Mouse (Mus musculus): Measurements from ENCODE around the gene Cxcr1.

GRCm38 (mm10) chr1:74197726-74198470, 3.5 kb upstream of the Cxcr1 start:
- TF ChIP-seq CTCF (IDR thresholded peaks at IDR 0.05), result no peak
- TF ChIP-seq POLR2A (IDR thresholded peaks at IDR 0.05; ENCODE audit: insufficient read depth, low read depth, low read length), result no peak
